Mouse (Mus musculus) forebrain, embryonic 10.5 days (tissue): ENCODE data around the gene Ythdf2. TPM values are rescaled to one million over a fixed set of nuclear protein-coding genes. Genes with fewer than 3 reads are reported as not detected.

Source experiments
- DNase-seq: peaks from one replicate; pipeline ENCODE4 v3.0.0-alpha.2; 2017; ENCODE audit warnings: low spot score; ENCODE audit errors: extremely low spot score
- H3K27ac ChIP-seq: fragments of 300-500 bp; sonication (generic); 2 replicates; pipeline ENCODE4 v1.5.1; 2016; ENCODE audit warnings: mild to moderate bottlenecking
- H3K27me3 ChIP-seq: fragments of 300-500 bp; sonication (generic); 2 replicates; pipeline ENCODE4 v1.6.1; 2016; ENCODE audit warnings: mild to moderate bottlenecking; ENCODE audit not compliant: poor library complexity, severe bottlenecking
- H3K36me3 ChIP-seq: fragments of 300-500 bp; sonication (generic); replicated peaks from 2 replicates; pipeline ENCODE4 v1.6.1; 2016; ENCODE audit warnings: mild to moderate bottlenecking, moderate library complexity
- H3K4me1 ChIP-seq: fragments of 300-500 bp; sonication (generic); 2 replicates; pipeline ENCODE4 v1.6.1; 2016
- H3K4me3 ChIP-seq: fragments of 300-500 bp; sonication (generic); 2 replicates; pipeline ENCODE4 v1.5.1; 2016; ENCODE audit warnings: mild to moderate bottlenecking, moderate library complexity
- H3K9me3 ChIP-seq: fragments of 300-500 bp; sonication (generic); 2 replicates; pipeline ENCODE4 v1.6.1; 2016; ENCODE audit warnings: mild to moderate bottlenecking, moderate library complexity
- WGBS: fragments of 180-500 bp; shearing (Covaris S2); methylation state at CpG from one replicate; pipeline ENCODE4 v1.1.7; 2016; 5-methylcytosine and 5-hydroxymethylcytosine counted together
- polyA plus RNA-seq: library from polyadenylated mRNA; unstranded; fragments of >200 nt; fragmentation: Nextera tagmentation; extraction: Ambion mirVana; gene quantifications from 2 replicates; pipeline ENCODE4 v1.2.1, GENCODE M21; 2016

The Ythdf2 gene
- polyA plus RNA-seq, 1 experiment from 2014 or later: 142 TPM

- Histone ChIP-seq H3K4me1 (peaks cover 13% of the 10 kb centered on the region), H3K36me3 (peaks cover 98% of the 10 kb centered on the region), H3K27me3 (no peaks in the 10 kb centered on the region), H3K4me3 (no peak overlapping the region), H3K27ac (no peak overlapping the region), H3K9me3 (no peaks in the 10 kb centered on the region)
- no peak for DNase-seq
- WGBS: 80% methylated on average over 4 of the region's 4 CpGs
Measured at GRCm38 (mm10) chr4:132198285-132198712, 13.8 kb downstream of the Ythdf2 start.

GRCm38 (mm10) chr4:132194975-132195374, 17.1 kb downstream of the Ythdf2 start:
- no peak for DNase-seq
- Histone ChIP-seq H3K9me3 (no peaks in the 10 kb centered on the region), H3K4me3 (no peak overlapping the region), H3K27me3 (no peaks in the 10 kb centered on the region), H3K36me3 (peaks cover 93% of the 10 kb centered on the region), H3K4me1 (peaks cover 7% of the 10 kb centered on the region; the same call in 1 of the 2 replicates), H3K27ac (no peak overlapping the region)
- 92% methylated on average over 3 of the region's 3 CpGs for WGBS

GRCm38 (mm10) chr4:132194373-132194772, 17.7 kb downstream of the Ythdf2 start:
- Histone ChIP-seq H3K4me3 (no peak overlapping the region), H3K36me3 (peaks cover 93% of the 10 kb centered on the region), H3K9me3 (no peaks in the 10 kb centered on the region), H3K27ac (no peak overlapping the region), H3K4me1 (0 out of 2 replicates have a peak, but pooled peaks cover under 1% of the 10 kb centered on the region), H3K27me3 (no peaks in the 10 kb centered on the region)
- DNase-seq: no peak
- 95% methylated on average over 6 of the region's 6 CpGs for WGBS

- no peak for DNase-seq
- H3K27me3 ChIP-seq: no peaks in the 10 kb centered on the region
- no peaks in the 10 kb centered on the region for H3K4me1 ChIP-seq
- WGBS: 98% methylated on average over 2 of the region's 2 CpGs
- no peak overlapping the region for H3K4me3 ChIP-seq
- H3K36me3 ChIP-seq: peaks cover 92% of the 10 kb centered on the region
- H3K27ac ChIP-seq: no peak overlapping the region
- H3K9me3 ChIP-seq: no peaks in the 10 kb centered on the region
Measured at GRCm38 (mm10) chr4:132187826-132188401, 24.2 kb downstream of the Ythdf2 start.

- H3K27ac ChIP-seq: no peak overlapping the region
- no peaks in the 10 kb centered on the region for H3K27me3 ChIP-seq
- DNase-seq: no peak
- 97% methylated on average over 3 of the region's 3 CpGs for WGBS
- H3K9me3 ChIP-seq: no peaks in the 10 kb centered on the region
- 0 out of 2 replicates have a peak, but pooled peaks cover 2% of the 10 kb centered on the region for H3K4me1 ChIP-seq
- H3K36me3 ChIP-seq: peaks cover 74% of the 10 kb centered on the region
- no peak overlapping the region for H3K4me3 ChIP-seq
Measured at GRCm38 (mm10) chr4:132183162-132183561, 28.9 kb downstream of the Ythdf2 start.

- no peak overlapping the region for H3K4me3 ChIP-seq
- peaks cover 62% of the 10 kb centered on the region for H3K36me3 ChIP-seq
- no peaks in the 10 kb centered on the region for H3K9me3 ChIP-seq
- no peak for DNase-seq
- 0 out of 2 replicates have a peak, but pooled peaks cover 2% of the 10 kb centered on the region for H3K4me1 ChIP-seq
- no peaks in the 10 kb centered on the region for H3K27me3 ChIP-seq
- no peak overlapping the region for H3K27ac ChIP-seq
- WGBS: 73% methylated on average over 22 of the region's 22 CpGs
Measured at GRCm38 (mm10) chr4:132181721-132182658, 30.1 kb downstream of the Ythdf2 start.

- H3K4me1 ChIP-seq: 0 out of 2 replicates have a peak, but pooled peaks cover 2% of the 10 kb centered on the region
- H3K4me3 ChIP-seq: no peak overlapping the region
- H3K27ac ChIP-seq: no peak overlapping the region
- H3K36me3 ChIP-seq: peaks cover 52% of the 10 kb centered on the region
- DNase-seq: no peak
- H3K9me3 ChIP-seq: no peaks in the 10 kb centered on the region
- WGBS: 78% methylated on average over 9 of the region's 9 CpGs
- no peaks in the 10 kb centered on the region for H3K27me3 ChIP-seq
Measured at GRCm38 (mm10) chr4:132180710-132181109, 31.4 kb downstream of the Ythdf2 start.

- WGBS: 9% methylated on average over 10 of the region's 10 CpGs
- H3K9me3 ChIP-seq: no peaks in the 10 kb centered on the region
Measured at GRCm38 (mm10) chr4:132178630-132179059, 33.5 kb downstream of the Ythdf2 start.

GRCm38 (mm10) chr4:132176474-132176873, 35.6 kb downstream of the Ythdf2 start:
- H3K27me3 ChIP-seq: no peaks in the 10 kb centered on the region
- no peak for DNase-seq
- peaks cover 8% of the 10 kb centered on the region for H3K4me1 ChIP-seq
- peaks cover 10% of the 10 kb centered on the region for H3K36me3 ChIP-seq
- no peak overlapping the region for H3K27ac ChIP-seq
- 60% methylated on average over 10 of the region's 10 CpGs for WGBS
- H3K4me3 ChIP-seq: no peak overlapping the region
- H3K9me3 ChIP-seq: no peaks in the 10 kb centered on the region

More at GRCm38 (mm10) chr4:132178630-132179059, 33.5 kb downstream of the Ythdf2 start:
- 0 out of 2 replicates have a peak, but pooled peaks cover 2% of the 10 kb centered on the region for H3K4me1 ChIP-seq
- H3K27ac ChIP-seq: no peak overlapping the region
- DNase-seq: peak; percentile 52
- H3K4me3 ChIP-seq: no peak overlapping the region
- peaks cover 31% of the 10 kb centered on the region for H3K36me3 ChIP-seq
- no peaks in the 10 kb centered on the region for H3K27me3 ChIP-seq

- no peak for DNase-seq
- H3K4me3 ChIP-seq: no peak overlapping the region
- no peaks in the 10 kb centered on the region for H3K9me3 ChIP-seq
- 25% methylated on average over 7 of the region's 7 CpGs for WGBS
- peaks cover 22% of the 10 kb centered on the region for H3K4me1 ChIP-seq
- no peak overlapping the region for H3K27ac ChIP-seq
- no peaks in the 10 kb centered on the region for H3K36me3 ChIP-seq
- no peaks in the 10 kb centered on the region for H3K27me3 ChIP-seq
Measured at GRCm38 (mm10) chr4:132170891-132171290, 41.2 kb downstream of the Ythdf2 start.

- Histone ChIP-seq H3K9me3 (no peaks in the 10 kb centered on the region), H3K36me3 (no peaks in the 10 kb centered on the region), H3K4me1 (peaks cover 29% of the 10 kb centered on the region), H3K4me3 (no peak overlapping the region), H3K27ac (no peak overlapping the region), H3K27me3 (no peaks in the 10 kb centered on the region)
- no peak for DNase-seq
- 87% methylated on average over 5 of the region's 5 CpGs for WGBS
Measured at GRCm38 (mm10) chr4:132169761-132170160, 42.3 kb downstream of the Ythdf2 start.

GRCm38 (mm10) chr4:132169271-132169670, 42.8 kb downstream of the Ythdf2 start:
- no peaks in the 10 kb centered on the region for H3K27me3 ChIP-seq
- DNase-seq: no peak
- no peaks in the 10 kb centered on the region for H3K9me3 ChIP-seq
- no peaks in the 10 kb centered on the region for H3K36me3 ChIP-seq
- WGBS: 98% methylated on average over 3 of the region's 3 CpGs
- peaks cover 29% of the 10 kb centered on the region for H3K4me1 ChIP-seq
- no peak overlapping the region for H3K4me3 ChIP-seq
- no peak overlapping the region for H3K27ac ChIP-seq

GRCm38 (mm10) chr4:132167436-132167835, 44.7 kb downstream of the Ythdf2 start:
- Histone ChIP-seq H3K4me1 (peaks cover 22% of the 10 kb centered on the region), H3K27ac (no peak overlapping the region), H3K9me3 (no peaks in the 10 kb centered on the region), H3K27me3 (no peaks in the 10 kb centered on the region), H3K36me3 (no peaks in the 10 kb centered on the region), H3K4me3 (no peak overlapping the region)
- no peak for DNase-seq
- 91% methylated on average over 3 of the region's 3 CpGs for WGBS
